Mouse (Mus musculus) forebrain, postnatal 0 days (tissue): ENCODE measurements around the gene Bmf. TPM values are rescaled to one million over a fixed set of nuclear protein-coding genes. Genes with fewer than 3 reads are reported as not detected.

Experiments used
- ATAC-seq: fragments of 200-750 bp; cut with Nextera tagmentation; 2 replicates; pipeline ENCODE4 v1.8.0; 2017; ENCODE audit warnings: mild to moderate bottlenecking, moderate library complexity
- DNase-seq: peaks from one replicate; pipeline ENCODE4 v3.0.0-alpha.2; 2015
- H3K27ac ChIP-seq: fragments of 300-500 bp; sonication (generic); 2 replicates; pipeline ENCODE4 v1.5.1; 2014; ENCODE audit warnings: low read depth, mild to moderate bottlenecking, antibody characterized with exemption, low read length, moderate library complexity, mixed read lengths
- H3K27me3 ChIP-seq: fragments of 300-500 bp; sonication (generic); 2 replicates; pipeline ENCODE4 v1.6.1; 2014; ENCODE audit warnings: mild to moderate bottlenecking, low read length, mixed read lengths; ENCODE audit not compliant: insufficient read depth
- H3K36me3 ChIP-seq: fragments of 300-500 bp; sonication (generic); 2 replicates; pipeline ENCODE4 v1.6.1; 2014; ENCODE audit warnings: mild to moderate bottlenecking, moderate library complexity; ENCODE audit not compliant: insufficient read depth
- H3K4me1 ChIP-seq: fragments of 300-500 bp; sonication (generic); 2 replicates; pipeline ENCODE4 v1.6.1; 2014; ENCODE audit warnings: antibody characterized with exemption; ENCODE audit not compliant: insufficient read depth
- H3K4me2 ChIP-seq: fragments of 300-500 bp; sonication (generic); 2 replicates; pipeline ENCODE4 v1.6.1; 2014; ENCODE audit warnings: low read depth, mild to moderate bottlenecking, moderate library complexity
- H3K4me3 ChIP-seq: fragments of 300-500 bp; sonication (generic); 2 replicates; pipeline ENCODE4 v1.5.1; 2014; ENCODE audit warnings: low read depth, low read length, mixed read lengths
- H3K9ac ChIP-seq: fragments of 300-500 bp; sonication (generic); 2 replicates; pipeline ENCODE4 v1.6.1; 2014; ENCODE audit warnings: mild to moderate bottlenecking
- H3K9me3 ChIP-seq: fragments of 300-500 bp; sonication (generic); 2 replicates; pipeline ENCODE4 v1.6.1; 2016; ENCODE audit warnings: low read length
- CTCF ChIP-seq: sonication (generic); IDR thresholded peaks from 2 replicates; pipeline ENCODE4 v1.5.1; 2016; ENCODE audit warnings: antibody characterized with exemption, control low read depth, low read depth
- WGBS: fragments of 180-500 bp; shearing (Covaris S2); extraction: QIAGEN DNeasy Blood & Tissue Kit; methylation state at CpG from one replicate; pipeline ENCODE4 v1.1.7; 2014; 5-methylcytosine and 5-hydroxymethylcytosine counted together
- polyA plus RNA-seq: library from polyadenylated mRNA; unstranded; fragments of >200 nt; fragmentation: Nextera tagmentation; extraction: Ambion mirVana; gene quantifications from 2 replicates; pipeline ENCODE4 v1.2.1, GENCODE M21; 2015
- total RNA-seq: library from RNA; depleted of rRNA; stranded (reverse); fragments of >200 nt; gene quantifications from 2 replicates; pipeline ENCODE4 v1.2.3, GENCODE M21; 2014; rRNA removed

The Bmf gene
- total and polyA plus RNA-seq, 2 experiments from 2014 or later: 1.3 to 6.6 TPM

DNA sequence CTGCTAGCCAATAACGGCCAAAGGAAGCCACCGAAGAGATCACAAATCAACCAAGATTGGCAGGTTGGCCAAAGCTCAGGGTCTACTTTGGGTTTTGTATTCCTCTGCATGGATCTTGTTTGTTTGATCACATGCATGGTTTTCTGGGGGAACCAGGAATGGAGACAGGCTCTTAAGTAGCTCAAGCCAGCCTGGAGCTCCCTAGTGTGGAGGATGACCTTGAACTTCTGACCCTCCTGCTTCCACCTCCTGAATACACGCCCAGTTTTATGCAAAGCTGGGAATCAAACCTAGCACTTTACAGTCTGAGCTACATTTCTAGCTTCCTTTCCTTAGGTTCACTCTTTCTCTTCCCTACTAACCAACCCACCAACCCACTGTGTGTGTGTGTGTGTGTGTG lies 64.1 kb downstream of the Bmf start:
- TF ChIP-seq CTCF: no peak
- Histone ChIP-seq H3K4me3 (no peak overlapping the region), H3K27ac (no peak overlapping the region), H3K27me3 (no peaks in the 10 kb centered on the region), H3K9me3 (no peaks in the 10 kb centered on the region), H3K9ac (no peak overlapping the region), H3K4me1 (no peaks in the 10 kb centered on the region), H3K36me3 (no peaks in the 10 kb centered on the region), H3K4me2 (no peak overlapping the region)
- WGBS: 81% methylated on average over 3 of the region's 3 CpGs
- ATAC-seq (no peak), DNase-seq (no peak)

DNA sequence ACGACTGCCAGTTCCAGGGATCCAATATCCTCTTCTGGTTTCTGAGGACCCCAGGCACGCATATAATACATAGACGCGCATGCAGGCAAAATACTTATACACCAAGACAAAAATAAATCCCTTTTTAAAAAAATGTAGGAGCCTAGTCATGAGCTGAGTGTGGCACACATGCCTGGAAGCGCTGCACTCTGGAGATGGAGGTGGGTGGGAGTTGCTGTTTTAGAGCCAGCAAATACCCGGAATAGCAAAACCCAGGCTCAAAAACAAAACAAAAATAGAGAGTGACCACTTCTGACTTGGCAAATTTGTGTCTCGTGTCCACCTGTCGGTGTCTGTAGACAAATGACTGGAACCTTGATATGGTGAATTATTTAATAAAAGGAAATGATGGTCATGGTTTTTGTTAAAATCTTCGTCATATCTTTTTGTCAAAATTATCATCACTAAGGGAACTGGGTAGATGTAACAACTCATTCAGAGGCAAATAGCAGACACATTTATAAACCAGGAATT lies 65.0 kb downstream of the Bmf start:
- Histone ChIP-seq H3K4me1 (no peaks in the 10 kb centered on the region), H3K9me3 (no peaks in the 10 kb centered on the region), H3K9ac (no peak overlapping the region), H3K4me2 (no peak overlapping the region), H3K27me3 (no peaks in the 10 kb centered on the region), H3K4me3 (no peak overlapping the region), H3K36me3 (no peaks in the 10 kb centered on the region), H3K27ac (no peak overlapping the region)
- no peak for TF ChIP-seq CTCF
- 90% methylated on average over 9 of the region's 9 CpGs for WGBS
- DNase-seq: no peak
- ATAC-seq: no peak

DNA sequence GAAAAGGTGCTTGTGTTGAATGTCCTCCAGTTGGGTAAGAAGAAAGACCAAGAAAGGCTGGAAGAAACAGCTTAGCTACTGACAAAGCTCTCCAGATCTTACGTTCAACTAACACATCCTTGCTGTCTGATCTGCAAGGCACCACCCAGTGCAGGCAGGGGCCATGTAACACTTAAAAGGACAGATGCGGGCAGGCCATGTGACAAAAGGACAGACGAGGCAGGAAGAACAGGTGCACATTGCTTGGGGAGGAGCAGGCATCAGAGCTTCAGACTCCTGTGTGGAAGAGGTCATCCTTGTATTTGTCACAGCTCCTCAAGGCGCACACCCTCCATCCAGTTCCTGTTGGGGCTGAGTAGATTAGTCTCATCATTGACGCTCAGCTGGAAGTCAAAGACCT lies 66.5 kb downstream of the Bmf start:
- Histone ChIP-seq H3K4me1 (peaks cover 4% of the 10 kb centered on the region; the same call in 1 of the 2 replicates), H3K36me3 (no peaks in the 10 kb centered on the region), H3K27ac (no peak overlapping the region), H3K9ac (no peak overlapping the region), H3K9me3 (no peaks in the 10 kb centered on the region), H3K27me3 (no peaks in the 10 kb centered on the region), H3K4me2 (no peak overlapping the region), H3K4me3 (no peak overlapping the region)
- ATAC-seq (no peak), DNase-seq (no peak)
- 83% methylated on average over 5 of the region's 5 CpGs for WGBS
- no peak for TF ChIP-seq CTCF

DNA sequence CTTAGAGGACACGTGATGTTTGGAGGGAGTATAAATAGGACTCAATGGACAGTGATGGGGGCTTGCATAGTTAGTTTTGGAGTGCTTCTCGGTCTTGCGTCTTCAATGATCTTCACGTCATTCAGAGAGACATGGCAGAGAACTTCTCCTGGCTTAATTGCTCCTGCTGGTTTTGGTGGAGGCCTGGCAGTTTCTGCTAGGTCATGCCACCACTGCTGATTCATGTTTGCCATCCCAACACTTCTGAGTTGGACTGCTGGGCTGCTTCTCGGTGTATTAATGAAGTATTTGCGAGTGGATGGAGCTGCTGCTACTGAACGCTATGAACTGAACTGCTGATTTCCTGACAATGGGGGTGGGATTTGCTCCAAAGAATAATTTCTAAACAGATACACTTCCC lies 68.6 kb downstream of the Bmf start:
- peaks cover 4% of the 10 kb centered on the region; the same call in 1 of the 2 replicates for H3K4me1 ChIP-seq
- no peak overlapping the region for H3K9ac ChIP-seq
- DNase-seq: no peak
- no peaks in the 10 kb centered on the region for H3K27me3 ChIP-seq
- ATAC-seq: no peak
- WGBS: 95% methylated on average over 7 of the region's 7 CpGs
- no peaks in the 10 kb centered on the region for H3K9me3 ChIP-seq
- H3K27ac ChIP-seq: no peak overlapping the region
- H3K4me2 ChIP-seq: no peak overlapping the region
- peaks cover 13% of the 10 kb centered on the region for H3K36me3 ChIP-seq
- H3K4me3 ChIP-seq: no peak overlapping the region
- no peak for TF ChIP-seq CTCF

DNA sequence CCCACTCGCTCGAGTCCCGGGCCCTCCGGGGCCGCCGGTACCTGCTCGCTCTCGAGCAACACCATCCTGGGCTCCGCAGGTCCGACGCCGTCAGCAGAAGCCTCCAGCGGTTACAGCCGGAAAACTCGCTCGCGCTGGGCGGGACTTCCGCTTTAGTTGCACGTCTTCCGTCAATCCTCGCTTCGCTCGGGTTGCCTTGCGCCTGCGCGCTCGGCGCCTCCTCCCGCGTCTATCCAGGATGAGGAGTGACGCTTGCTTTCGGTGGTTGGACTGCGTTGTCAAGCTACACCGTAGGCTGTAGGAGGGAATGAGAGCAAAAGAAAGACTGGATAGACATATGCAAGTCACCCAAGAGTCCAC lies 70.0 kb downstream of the Bmf start, which contains the start of gene Srp14:
Gene Srp14, minus strand, starts transcription at position 162 of the 360 bp plus-strand sequence.
- TF ChIP-seq CTCF: peak; percentile 36; the same call in 1 of the 2 replicates
- H3K27me3 ChIP-seq: no peaks in the 10 kb centered on the region
- ATAC-seq: peak; percentile 99

DNA sequence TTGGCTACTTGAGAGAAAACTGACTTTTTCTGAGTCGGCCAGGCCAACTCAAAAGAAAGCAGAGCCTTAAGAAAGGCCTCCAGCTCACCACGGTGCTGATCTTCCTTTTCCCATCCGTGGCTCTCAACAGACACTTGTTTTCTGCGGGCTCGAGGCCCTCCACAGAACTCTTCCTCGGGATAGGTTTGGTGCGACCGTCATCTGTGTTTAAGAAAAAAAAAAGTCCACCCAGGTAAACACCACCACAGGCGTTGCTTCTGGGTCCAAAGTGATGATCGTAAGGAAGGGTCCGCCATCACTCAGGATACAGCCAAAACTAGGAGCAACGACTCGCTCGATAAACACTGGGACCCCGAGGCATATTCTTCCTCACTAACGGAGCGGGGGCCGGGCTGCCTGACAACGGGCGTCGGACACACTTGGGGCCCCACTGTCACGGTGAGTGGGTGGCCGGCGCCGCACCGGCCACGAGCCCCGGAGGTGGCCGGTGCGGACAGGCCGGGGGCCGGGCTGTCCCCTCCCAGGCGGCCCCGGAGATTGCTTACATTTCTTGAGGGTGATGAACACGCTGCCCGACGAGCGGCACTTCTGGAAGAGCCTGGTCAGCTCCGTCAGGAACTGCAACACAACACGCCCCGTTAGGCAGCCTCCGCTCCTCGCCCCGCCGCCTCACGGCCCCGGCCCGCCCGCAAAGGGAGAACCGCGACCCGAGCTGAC lies 70.5 kb downstream of the Bmf start:
- peak overlapping the region; percentile 81 for H3K4me2 ChIP-seq
- ATAC-seq (peak; percentile 68), DNase-seq (no peak)
- peak overlapping the region; percentile 87 for H3K9ac ChIP-seq
- peak overlapping the region; percentile 78 for H3K27ac ChIP-seq
- WGBS: 2% methylated on average over 52 of the region's 52 CpGs
- peak overlapping the region; percentile 94 for H3K4me3 ChIP-seq
- H3K27me3 ChIP-seq: no peaks in the 10 kb centered on the region
- H3K36me3 ChIP-seq: peaks cover 24% of the 10 kb centered on the region
- no peaks in the 10 kb centered on the region for H3K9me3 ChIP-seq
- TF ChIP-seq CTCF: no peak
- H3K4me1 ChIP-seq: peaks cover 4% of the 10 kb centered on the region; the same call in 1 of the 2 replicates

More for the DNA sequence above, 70.0 kb downstream of the Bmf start, which contains the start of gene Srp14:
- peaks cover 19% of the 10 kb centered on the region for H3K36me3 ChIP-seq
- peak within 1 kb of the TSS; percentile 94 for H3K4me3 ChIP-seq
- peaks cover 4% of the 10 kb centered on the region; the same call in 1 of the 2 replicates for H3K4me1 ChIP-seq
- H3K9ac ChIP-seq: peak within 1 kb of the TSS; percentile 87
- H3K4me2 ChIP-seq: peak within 1 kb of the TSS; percentile 81
- no peaks in the 10 kb centered on the region for H3K9me3 ChIP-seq
- peak within 1 kb of the TSS; percentile 78 for H3K27ac ChIP-seq
- peak; percentile 97 for DNase-seq
- under 1% methylated on average over 35 of the region's 35 CpGs for WGBS

Other genes with a start within 250 kb of the Bmf start
- 8.8 and 11.0 TPM in 2 replicates for gene Gpr176, start 176.3 kb downstream of the Bmf start, total RNA-seq
- gene Gpr176, start 176.3 kb downstream of the Bmf start, polyA plus RNA-seq: 6.3 and 8.3 TPM in 2 replicates
- gene Eif2ak4, start 161.1 kb downstream of the Bmf start, total RNA-seq: 13.7 and 16.4 TPM in 2 replicates
- gene Eif2ak4, start 161.1 kb downstream of the Bmf start, polyA plus RNA-seq: 5.1 and 6.2 TPM in 2 replicates
- gene Srp14, start 70.0 kb downstream of the Bmf start, total RNA-seq: 180 and 252 TPM in 2 replicates
- gene Srp14, start 70.0 kb downstream of the Bmf start, polyA plus RNA-seq: 357 and 411 TPM in 2 replicates
- gene Bub1b, start 48.5 kb upstream of the Bmf start, total RNA-seq: 10.1 and 11.9 TPM in 2 replicates
- gene Bub1b, start 48.5 kb upstream of the Bmf start, polyA plus RNA-seq: 6.5 and 7.2 TPM in 2 replicates
- gene Pak6, start 113.6 kb upstream of the Bmf start, total RNA-seq: 71.4 and 84.4 TPM in 2 replicates
- 39.6 and 61.9 TPM in 2 replicates for gene Pak6, start 113.6 kb upstream of the Bmf start, polyA plus RNA-seq
- 1.1 and 2.0 TPM in 2 replicates for gene Ankrd63, start 154.3 kb upstream of the Bmf start, total RNA-seq
- 0.62 and 0.64 TPM in 2 replicates for gene Ankrd63, start 154.3 kb upstream of the Bmf start, polyA plus RNA-seq
- 0.92 and 1.1 TPM in 2 replicates for gene Plcb2, start 178.8 kb upstream of the Bmf start, total RNA-seq
- gene Plcb2, start 178.8 kb upstream of the Bmf start, polyA plus RNA-seq: 0.52 and 0.83 TPM in 2 replicates
- 13.8 and 14.2 TPM in 2 replicates for gene Inafm2, start 196.1 kb upstream of the Bmf start, total RNA-seq
- 15.7 and 17.2 TPM in 2 replicates for gene Inafm2, start 196.1 kb upstream of the Bmf start, polyA plus RNA-seq
- gene Ccdc9b, start 213.0 kb upstream of the Bmf start, total RNA-seq: 1.8 and 2.4 TPM in 2 replicates
- 0.33 and 0.53 TPM in 2 replicates for gene Ccdc9b, start 213.0 kb upstream of the Bmf start, polyA plus RNA-seq
- gene Phgr1, start 223.1 kb upstream of the Bmf start, total RNA-seq: not detected in 2 replicates
- not detected in 2 replicates for gene Phgr1, start 223.1 kb upstream of the Bmf start, polyA plus RNA-seq
- 48.4 and 91.3 TPM in 2 replicates for gene Disp2, start 230.0 kb upstream of the Bmf start, total RNA-seq
- gene Disp2, start 230.0 kb upstream of the Bmf start, polyA plus RNA-seq: 25.4 and 40.4 TPM in 2 replicates